Mouse (Mus musculus) brain, embryonic 14.5 days (tissue): ENCODE measurements around the gene Ptrh2.

Experiments
- CTCF ChIP-seq: fragments of 200-500 bp; IDR thresholded peaks from 2 replicates; pipeline ENCODE4 v1.5.1; 2012; ENCODE audit warnings: inconsistent platforms, mild to moderate bottlenecking, moderate library complexity, borderline replicate concordance; ENCODE audit not compliant: insufficient read depth, insufficient read length; ENCODE audit errors: extremely low read depth
- POLR2A ChIP-seq: fragments of 200-500 bp; IDR thresholded peaks from 2 replicates; pipeline ENCODE4 v1.6.1; 2012; ENCODE audit warnings: mild to moderate bottlenecking, inconsistent platforms, borderline replicate concordance; ENCODE audit not compliant: poor library complexity, insufficient read depth, insufficient read length, severe bottlenecking; ENCODE audit errors: extremely low read depth

- no peak for TF ChIP-seq CTCF
- TF ChIP-seq POLR2A: no peak
Observed at GRCm38 (mm10) chr11:86652578-86652979, 31.2 kb upstream of the Ptrh2 start.
